Mouse (Mus musculus): Measurements from ENCODE around the gene Srsf2.

- no peak for TF ChIP-seq GATA1 (IDR thresholded peaks at IDR 0.05; ENCODE audit: low read length)
- TF ChIP-seq TAL1 (IDR thresholded peaks at IDR 0.05; ENCODE audit: low read length), result no peak
These were observed 32.6 kb upstream of the Srsf2 start for GRCm38 (mm10) chr11:116885275-116886151.

All from erythroblast, embryonic 14.5 days (primary cell).